Comparison of ENCODE assay signal across 25 mouse cellular contexts in the genomic region with DNA sequence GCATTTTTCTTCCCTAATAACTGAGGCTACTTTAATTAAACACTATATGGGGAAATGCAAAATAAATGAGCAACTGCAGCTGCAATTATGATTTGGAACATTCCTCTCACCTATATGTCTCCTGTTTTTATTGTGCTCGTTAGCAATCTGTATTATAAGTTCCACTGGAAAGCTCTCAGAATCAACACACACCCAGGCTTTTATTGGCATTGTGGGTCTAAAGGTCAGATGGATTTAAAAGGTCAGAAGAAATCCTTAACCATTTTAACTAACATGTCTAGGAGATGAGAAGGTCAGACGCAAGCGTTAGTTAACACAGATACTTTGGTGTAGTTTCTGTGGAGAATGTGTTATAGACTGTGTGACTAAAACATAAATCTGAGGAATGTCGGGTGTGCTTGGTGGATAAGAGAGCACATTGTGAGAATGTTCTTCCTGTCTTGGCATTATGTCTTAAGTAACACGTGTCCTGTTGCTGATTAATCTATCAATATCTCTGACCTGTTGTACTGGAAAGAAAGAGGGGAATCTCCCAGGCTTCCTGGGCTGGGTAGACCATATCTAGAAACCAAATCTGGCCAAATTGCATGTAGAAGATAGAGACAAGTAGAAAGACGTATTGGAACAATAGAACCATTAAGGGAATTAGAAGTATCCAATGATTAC.
A peak's percentile ranks its signal among the peaks of the same experiment; 100 is the strongest.
DNase-seq lines count a peak whose midpoint lies in the region; ATAC-seq and TF ChIP-seq lines count a peak whose summit lies in the region.
"Had no signal": no experiment of that assay in that cellular context is flagged by ENCODE, and none has a peak within 500 bp of the region (broad histone marks: within the 10 kb centered on the region; RNA-seq: fewer than 3 reads in every experiment).

No protein-coding gene starts in this region.

- H3K4me2 ChIP-seq in intestine, embryonic 15.5 days (replicated peaks): no peak overlapping the region
- H3K4me2 ChIP-seq in intestine, postnatal 0 days (replicated peaks; ENCODE audit: low read depth): no peak overlapping the region; the same call in 1 of the 2 replicates
- H3K4me2 ChIP-seq: embryonic facial prominence, embryonic 12.5 days; forebrain, embryonic 12.5 days had no signal

- DNase-seq in kidney, adult 2 months: peak; percentile 21
- no peak for DNase-seq in kidney, adult 11 months
- DNase-seq in gastrocnemius, postnatal 36 days: no peak
- no peak for DNase-seq in forebrain, embryonic 10.5 days (ENCODE audit: extremely low spot score, low spot score)
- DNase-seq: adrenal gland, adult 8-10 months; adrenal gland, postnatal 14 days; adrenal gland, postnatal 36 days; B cell, adult 2 months; cerebellum, adult 11-12 months; cerebellum, adult 2 months; cerebellum, adult 9-10 months; cerebellum, postnatal 10 days; cerebellum, postnatal 25 days had no signal

- no peaks in the 10 kb centered on the region for H3K4me1 ChIP-seq in kidney, adult 2 months (ENCODE audit: control insufficient read depth, insufficient read depth, low read length)
- no peaks in the 10 kb centered on the region for H3K4me1 ChIP-seq in intestine, embryonic 15.5 days (replicated peaks)
- H3K4me1 ChIP-seq in intestine, postnatal 0 days (replicated peaks; ENCODE audit: control insufficient read depth, insufficient read depth, low read length): no peaks in the 10 kb centered on the region
- no peaks in the 10 kb centered on the region for H3K4me1 ChIP-seq in forebrain, embryonic 10.5 days
- H3K4me1 ChIP-seq: embryonic facial prominence, embryonic 10.5 days; embryonic facial prominence, embryonic 12.5 days; forebrain, embryonic 12.5 days had no signal

- H3K27me3 ChIP-seq in kidney, adult 2 months (replicated peaks; ENCODE audit: control insufficient read depth, insufficient read depth, low read length): no peaks in the 10 kb centered on the region
- no peaks in the 10 kb centered on the region for H3K27me3 ChIP-seq in intestine, embryonic 15.5 days (replicated peaks)
- no peaks in the 10 kb centered on the region for H3K27me3 ChIP-seq in intestine, postnatal 0 days (replicated peaks; ENCODE audit: control insufficient read depth, insufficient read depth, low read length)
- H3K27me3 ChIP-seq in forebrain, embryonic 10.5 days (ENCODE audit: poor library complexity, severe bottlenecking): no peaks in the 10 kb centered on the region
- H3K27me3 ChIP-seq: CH12.LX; embryonic facial prominence, embryonic 12.5 days; forebrain, embryonic 12.5 days; Patski had no signal

- H3K36me3 ChIP-seq in kidney, adult 2 months (ENCODE audit: control insufficient read depth, insufficient read depth, low read length): no peaks in the 10 kb centered on the region
- H3K36me3 ChIP-seq in intestine, embryonic 15.5 days: no peaks in the 10 kb centered on the region
- H3K36me3 ChIP-seq in intestine, postnatal 0 days (ENCODE audit: control insufficient read depth, insufficient read depth): no peaks in the 10 kb centered on the region
- no peaks in the 10 kb centered on the region for H3K36me3 ChIP-seq in forebrain, embryonic 10.5 days (replicated peaks)
- H3K36me3 ChIP-seq: embryonic facial prominence, embryonic 10.5 days; embryonic facial prominence, embryonic 12.5 days; forebrain, embryonic 12.5 days; G1E had no signal

- TF ChIP-seq POLR2A in kidney, adult 2 months (IDR thresholded peaks at IDR 0.05; ENCODE audit: low read depth, low read length): no peak

- no peak overlapping the region for H3K4me3 ChIP-seq in kidney, adult 2 months (ENCODE audit: insufficient read depth, low read depth, low read length)
- H3K4me3 ChIP-seq in intestine, embryonic 15.5 days (replicated peaks): no peak overlapping the region
- no peak overlapping the region for H3K4me3 ChIP-seq in intestine, postnatal 0 days (ENCODE audit: low read depth, low read length)
- no peak overlapping the region for H3K4me3 ChIP-seq in forebrain, embryonic 10.5 days
- H3K4me3 ChIP-seq: embryonic facial prominence, embryonic 10.5 days; embryonic facial prominence, embryonic 12.5 days; forebrain, embryonic 12.5 days had no signal

- H3K9me3 ChIP-seq in intestine, embryonic 15.5 days: no peaks in the 10 kb centered on the region
- no peaks in the 10 kb centered on the region for H3K9me3 ChIP-seq in intestine, postnatal 0 days (ENCODE audit: control insufficient read depth)
- no peaks in the 10 kb centered on the region for H3K9me3 ChIP-seq in forebrain, embryonic 10.5 days
- H3K9me3 ChIP-seq: embryonic facial prominence, embryonic 10.5 days; embryonic facial prominence, embryonic 12.5 days; forebrain, embryonic 12.5 days had no signal

- no peak overlapping the region for H3K9ac ChIP-seq in intestine, embryonic 15.5 days
- H3K9ac ChIP-seq in intestine, postnatal 0 days (ENCODE audit: low read depth, low read length): no peak overlapping the region
- H3K9ac ChIP-seq: embryonic facial prominence, embryonic 12.5 days; forebrain, embryonic 12.5 days had no signal

- intact Hi-C loops in gastrocnemius, postnatal 36 days (cut with DNase I): no loop called here

- ATAC-seq in intestine, embryonic 15.5 days: peak; percentile 89
- peak; percentile 79 for ATAC-seq in intestine, postnatal 0 days
- ATAC-seq: activated CD4-positive, CD25-positive, alpha-beta regulatory T cell, adult 4 months; CD4-positive, CD25-positive, alpha-beta regulatory T cell, adult 4 months; forebrain, embryonic 14.5 days; forebrain, embryonic 16.5 days; Patski had no signal

- 47% methylated on average over 6 of the region's 6 CpGs for whole genome bisulfite sequencing in kidney, adult 2 months
- WGBS in intestine, embryonic 15.5 days: 56% methylated on average over 6 of the region's 6 CpGs
- 28% methylated on average over 6 of the region's 6 CpGs for WGBS in intestine, postnatal 0 days
- 80% methylated on average over 6 of the region's 6 CpGs for WGBS in forebrain, embryonic 10.5 days

- no peak overlapping the region for H3K27ac ChIP-seq in kidney, adult 2 months (ENCODE audit: insufficient read depth, low read depth, low read length)
- no peak overlapping the region for H3K27ac ChIP-seq in intestine, embryonic 15.5 days
- no peak overlapping the region for H3K27ac ChIP-seq in intestine, postnatal 0 days (ENCODE audit: low read depth, low read length)
- no peak overlapping the region for H3K27ac ChIP-seq in forebrain, embryonic 10.5 days
- H3K27ac ChIP-seq: embryonic facial prominence, embryonic 10.5 days; embryonic facial prominence, embryonic 12.5 days; forebrain, embryonic 12.5 days had no signal

- TF ChIP-seq CTCF in kidney, adult 2 months (conservative IDR thresholded peaks at IDR 0.05; ENCODE audit: insufficient read depth, insufficient read length, low read depth, low read length): no peak
- no peak for TF ChIP-seq CTCF in intestine, postnatal 0 days (IDR thresholded peaks at IDR 0.05; ENCODE audit: low read depth)
